In genomic region chr5:150551637-150552036, GRCm38 (mm10) we compare ENCODE assay signal across 17 mouse cellular contexts. TPM values are rescaled to one million over a fixed set of nuclear protein-coding genes. Genes with fewer than 3 reads are reported as not detected.
A peak's percentile ranks its signal among the peaks of the same experiment; 100 is the strongest.
DNase-seq lines count a peak whose midpoint lies in the region; ATAC-seq and TF ChIP-seq lines count a peak whose summit lies in the region.
"Had no signal": no experiment of that assay in that cellular context is flagged by ENCODE, and none has a peak within 500 bp of the region (broad histone marks: within the 10 kb centered on the region; RNA-seq: fewer than 3 reads in every experiment).

No protein-coding gene starts in this region.

- DNase-seq in embryonic facial prominence, embryonic 14.5 days (ENCODE audit: low spot score) = peak; percentile 10
- no peak for DNase-seq in embryonic facial prominence, embryonic 10.5 days (ENCODE audit: low spot score)
- DNase-seq in left cerebral cortex, postnatal 14 days (ENCODE audit: low spot score in 2 of 2) = peak; percentile 18 to 35
- DNase-seq in left cerebral cortex, adult 9 months (ENCODE audit: low spot score in 2 of 2) = no peak
- peak; percentile 32 for DNase-seq in brain, embryonic 14.5 days (ENCODE audit: low read depth)
- no peak for DNase-seq in spleen, postnatal 10 days (ENCODE audit: low spot score in 2 of 2)
- DNase-seq: adrenal gland, adult 8-10 months; lung, adult 2 months had no signal

- intact Hi-C loops in left cerebral cortex, postnatal 14 days (cut with DNase I) = no loop called here

- no peak for TF ChIP-seq POLR2A in brain, embryonic 14.5 days (IDR thresholded peaks at IDR 0.05; ENCODE audit: borderline replicate concordance, extremely low read depth, insufficient read depth, insufficient read length, poor library complexity, severe bottlenecking)

- peak; percentile 63 for TF ChIP-seq CTCF in intestine, postnatal 0 days (IDR thresholded peaks at IDR 0.05; ENCODE audit: low read depth)
- TF ChIP-seq CTCF in brain, embryonic 14.5 days (IDR thresholded peaks at IDR 0.05; ENCODE audit: borderline replicate concordance, extremely low read depth, insufficient read depth, insufficient read length) = no peak

- H3K36me3 ChIP-seq in embryonic facial prominence, embryonic 14.5 days (ENCODE audit: control insufficient read depth, insufficient read depth, low read length) = peaks cover 51% of the 10 kb centered on the region
- peaks cover 78% of the 10 kb centered on the region for H3K36me3 ChIP-seq in embryonic facial prominence, embryonic 10.5 days (replicated peaks)
- peaks cover 11% of the 10 kb centered on the region; the same call in 1 of the 2 replicates for H3K36me3 ChIP-seq in intestine, postnatal 0 days (ENCODE audit: control insufficient read depth, insufficient read depth)
- H3K36me3 ChIP-seq in intestine, embryonic 15.5 days = no peaks in the 10 kb centered on the region

- H3K9me3 ChIP-seq in embryonic facial prominence, embryonic 14.5 days (ENCODE audit: control insufficient read depth, low read length) = no peaks in the 10 kb centered on the region
- no peaks in the 10 kb centered on the region for H3K9me3 ChIP-seq in embryonic facial prominence, embryonic 10.5 days
- no peaks in the 10 kb centered on the region for H3K9me3 ChIP-seq in intestine, postnatal 0 days (ENCODE audit: control insufficient read depth)
- H3K9me3 ChIP-seq in intestine, embryonic 15.5 days = no peaks in the 10 kb centered on the region
- H3K9me3 ChIP-seq: embryonic facial prominence, embryonic 12.5 days; heart, embryonic 15.5 days; hindbrain, embryonic 15.5 days; limb, embryonic 13.5 days had no signal

- H3K4me2 ChIP-seq in embryonic facial prominence, embryonic 14.5 days (ENCODE audit: low read depth, low read length) = no peak overlapping the region
- H3K4me2 ChIP-seq in intestine, postnatal 0 days (replicated peaks; ENCODE audit: low read depth) = no peak overlapping the region
- no peak overlapping the region for H3K4me2 ChIP-seq in intestine, embryonic 15.5 days (replicated peaks)
- H3K4me2 ChIP-seq: embryonic facial prominence, embryonic 12.5 days; heart, embryonic 15.5 days; hindbrain, embryonic 15.5 days; limb, embryonic 13.5 days had no signal

- 60% methylated on average over 3 of the region's 3 CpGs for WGBS in embryonic facial prominence, embryonic 14.5 days
- WGBS in embryonic facial prominence, embryonic 10.5 days = 87% methylated on average over 3 of the region's 3 CpGs
- 46% methylated on average over 3 of the region's 3 CpGs for WGBS in intestine, postnatal 0 days
- 50% methylated on average over 3 of the region's 3 CpGs for WGBS in intestine, embryonic 15.5 days

- H3K9ac ChIP-seq in embryonic facial prominence, embryonic 14.5 days (ENCODE audit: low read depth, low read length) = no peak overlapping the region
- no peak overlapping the region for H3K9ac ChIP-seq in intestine, postnatal 0 days (ENCODE audit: low read depth, low read length)
- H3K9ac ChIP-seq in intestine, embryonic 15.5 days = no peak overlapping the region
- H3K9ac ChIP-seq: embryonic facial prominence, embryonic 12.5 days; heart, embryonic 15.5 days; hindbrain, embryonic 15.5 days; limb, embryonic 13.5 days had no signal

- H3K27me3 ChIP-seq in embryonic facial prominence, embryonic 14.5 days (replicated peaks; ENCODE audit: control insufficient read depth, insufficient read depth, low read length) = no peaks in the 10 kb centered on the region
- H3K27me3 ChIP-seq in embryonic facial prominence, embryonic 10.5 days (replicated peaks; ENCODE audit: low read depth, poor library complexity, severe bottlenecking) = no peaks in the 10 kb centered on the region
- no peaks in the 10 kb centered on the region for H3K27me3 ChIP-seq in intestine, postnatal 0 days (replicated peaks; ENCODE audit: control insufficient read depth, insufficient read depth, low read length)
- H3K27me3 ChIP-seq in intestine, embryonic 15.5 days (replicated peaks) = no peaks in the 10 kb centered on the region
- H3K27me3 ChIP-seq: embryonic facial prominence, embryonic 12.5 days; heart, embryonic 15.5 days; hindbrain, embryonic 15.5 days; limb, embryonic 13.5 days had no signal

- H3K4me1 ChIP-seq in embryonic facial prominence, embryonic 14.5 days (ENCODE audit: control insufficient read depth, insufficient read depth, low read length) = no peaks in the 10 kb centered on the region
- H3K4me1 ChIP-seq in embryonic facial prominence, embryonic 10.5 days = no peaks in the 10 kb centered on the region
- no peaks in the 10 kb centered on the region for H3K4me1 ChIP-seq in intestine, postnatal 0 days (replicated peaks; ENCODE audit: control insufficient read depth, insufficient read depth, low read length)
- H3K4me1 ChIP-seq in intestine, embryonic 15.5 days (replicated peaks) = no peaks in the 10 kb centered on the region
- H3K4me1 ChIP-seq: embryonic facial prominence, embryonic 12.5 days; heart, embryonic 15.5 days; hindbrain, embryonic 15.5 days; limb, embryonic 13.5 days had no signal

- H3K27ac ChIP-seq in embryonic facial prominence, embryonic 14.5 days (replicated peaks; ENCODE audit: low read depth, low read length) = no peak overlapping the region
- no peak overlapping the region for H3K27ac ChIP-seq in embryonic facial prominence, embryonic 10.5 days (replicated peaks)
- no peak overlapping the region for H3K27ac ChIP-seq in intestine, postnatal 0 days (ENCODE audit: low read depth, low read length)
- no peak overlapping the region for H3K27ac ChIP-seq in intestine, embryonic 15.5 days
- H3K27ac ChIP-seq: embryonic facial prominence, embryonic 12.5 days; heart, embryonic 15.5 days; hindbrain, embryonic 15.5 days; limb, embryonic 13.5 days had no signal

- ATAC-seq in embryonic facial prominence, embryonic 14.5 days (ENCODE audit: low read depth) = no peak
- ATAC-seq in intestine, postnatal 0 days = no peak
- ATAC-seq in intestine, embryonic 15.5 days = no peak

- no peak overlapping the region for H3K4me3 ChIP-seq in embryonic facial prominence, embryonic 14.5 days (ENCODE audit: low read depth, low read length)
- no peak overlapping the region for H3K4me3 ChIP-seq in embryonic facial prominence, embryonic 10.5 days
- no peak overlapping the region for H3K4me3 ChIP-seq in intestine, postnatal 0 days (ENCODE audit: low read depth, low read length)
- no peak overlapping the region for H3K4me3 ChIP-seq in intestine, embryonic 15.5 days (replicated peaks)
- H3K4me3 ChIP-seq: embryonic facial prominence, embryonic 12.5 days; heart, embryonic 15.5 days; hindbrain, embryonic 15.5 days; limb, embryonic 13.5 days had no signal

RNA-seq across cellular contexts. Expression of gene Brca2, which starts 29.2 kb away (rescaled TPM):
- 14.5 and 21.0 TPM in 2 replicates for polyA plus RNA-seq in embryonic facial prominence, embryonic 14.5 days (2014; fragmentation: Nextera tagmentation; extraction: Ambion mirVana)
- polyA plus RNA-seq in embryonic facial prominence, embryonic 10.5 days (2016; fragmentation: Nextera tagmentation; extraction: Ambion mirVana) = 40.8 and 42.5 TPM in 2 replicates
- 6.6 and 6.7 TPM in 2 replicates for polyA plus RNA-seq in intestine, postnatal 0 days (2015; fragmentation: Nextera tagmentation; extraction: Ambion mirVana)
- 16.2 and 20.0 TPM in 2 replicates for polyA plus RNA-seq in intestine, embryonic 15.5 days (2015; fragmentation: Nextera tagmentation; extraction: Ambion mirVana)
- 1 to 10 TPM; 6.8 to 7.3 TPM for total RNA-seq in left cerebral cortex, postnatal 14 days (2021)
- 13.6 and 14.9 TPM in 2 replicates for polyA plus RNA-seq in brain, embryonic 14.5 days (2012; rRNA removed)

RNA-seq across cellular contexts. Expression of gene Zar1l, which starts 33.7 kb away (rescaled TPM):
- polyA plus RNA-seq in embryonic facial prominence, embryonic 14.5 days (2014; fragmentation: Nextera tagmentation; extraction: Ambion mirVana) = not detected in 2 replicates
- polyA plus RNA-seq in embryonic facial prominence, embryonic 10.5 days (2016; fragmentation: Nextera tagmentation; extraction: Ambion mirVana) = not detected in 2 replicates
- polyA plus RNA-seq in intestine, postnatal 0 days (2015; fragmentation: Nextera tagmentation; extraction: Ambion mirVana) = not detected in 2 replicates
- not detected in 2 replicates for polyA plus RNA-seq in intestine, embryonic 15.5 days (2015; fragmentation: Nextera tagmentation; extraction: Ambion mirVana)
- total RNA-seq in left cerebral cortex, postnatal 14 days (2021) = under 1 TPM; 0.81 to 0.91 TPM
- polyA plus RNA-seq in brain, embryonic 14.5 days (2012; rRNA removed) = not detected in 2 replicates
- total RNA-seq: adrenal gland, adult 8-10 months; gastrocnemius, postnatal 4 days; layer of hippocampus, postnatal 14 days had no signal
- polyA plus RNA-seq: embryonic facial prominence, embryonic 12.5 days; heart, embryonic 15.5 days; hindbrain, embryonic 15.5 days; limb, embryonic 13.5 days; lung, adult 2 months; spleen, adult 2 months had no signal

RNA-seq across cellular contexts. Expression of gene N4bp2l1, which starts 45.4 kb away (rescaled TPM):
- polyA plus RNA-seq in embryonic facial prominence, embryonic 14.5 days (2014; fragmentation: Nextera tagmentation; extraction: Ambion mirVana) = 4.7 and 6.1 TPM in 2 replicates
- 2.7 and 2.9 TPM in 2 replicates for polyA plus RNA-seq in embryonic facial prominence, embryonic 10.5 days (2016; fragmentation: Nextera tagmentation; extraction: Ambion mirVana)
- polyA plus RNA-seq in intestine, postnatal 0 days (2015; fragmentation: Nextera tagmentation; extraction: Ambion mirVana) = 21.1 and 21.3 TPM in 2 replicates
- polyA plus RNA-seq in intestine, embryonic 15.5 days (2015; fragmentation: Nextera tagmentation; extraction: Ambion mirVana) = 4.6 and 4.9 TPM in 2 replicates
- total RNA-seq in left cerebral cortex, postnatal 14 days (2021) = 10 to 100 TPM; 36.8 to 39.5 TPM
- 13.1 and 15.9 TPM in 2 replicates for polyA plus RNA-seq in brain, embryonic 14.5 days (2012; rRNA removed)

Comparison
In these comparisons a context has a peak if more than half of its experiments do, and no peak if none do; other contexts are left out.
1. DNase-seq: peak in embryonic facial prominence, embryonic 14.5 days (single experiment), left cerebral cortex, postnatal 14 days (2 of 2) and brain, embryonic 14.5 days (single experiment); none in embryonic facial prominence, embryonic 10.5 days (single experiment), left cerebral cortex, adult 9 months (0 of 2) and spleen, postnatal 10 days (0 of 2).